Mouse (Mus musculus) lung, adult 2 months (tissue): Measurements from ENCODE around the gene Arl3.

Experiments used
- CTCF ChIP-seq: fragments of 200-500 bp; IDR thresholded peaks from 2 replicates; pipeline ENCODE4 v1.5.1; 2011; ENCODE audit warnings: mild to moderate bottlenecking, low read length, control low read depth; ENCODE audit not compliant: insufficient read depth
- POLR2A ChIP-seq: fragments of 200-500 bp; IDR thresholded peaks from 2 replicates; pipeline ENCODE4 v1.6.1; 2011; ENCODE audit warnings: low read depth, mild to moderate bottlenecking, control low read depth, low read length, borderline replicate concordance; ENCODE audit errors: extremely low read depth

GRCm38 (mm10) chr19:46606718-46607117 is 33.7 kb upstream of the Arl3 start:
- TF ChIP-seq POLR2A (no peak), CTCF (no peak)
